Mouse (Mus musculus) common myeloid progenitor, adult 5-6 weeks (primary cell): ENCODE measurements around the gene Plcb1. TPM values are rescaled to one million over a fixed set of nuclear protein-coding genes. Genes with fewer than 3 reads are reported as not detected.

ENCODE experiments used
- ATAC-seq: replicated peaks from 2 replicates; pipeline ENCODE4 v1.8.0; 2016; ENCODE audit warnings: low read depth, mild to moderate bottlenecking, moderate TSS enrichment, inconsistent platforms; ENCODE audit not compliant: poor library complexity, severe bottlenecking
- total RNA-seq: library from RNA; stranded (forward); fragments of 200-1000, 187-1606 nt; gene quantifications from 2 replicates; pipeline ENCODE4 v1.2.3, GENCODE M21; 2017

The Plcb1 gene
- total RNA-seq, 1 experiment from 2014 or later = 3.8 TPM

DNA sequence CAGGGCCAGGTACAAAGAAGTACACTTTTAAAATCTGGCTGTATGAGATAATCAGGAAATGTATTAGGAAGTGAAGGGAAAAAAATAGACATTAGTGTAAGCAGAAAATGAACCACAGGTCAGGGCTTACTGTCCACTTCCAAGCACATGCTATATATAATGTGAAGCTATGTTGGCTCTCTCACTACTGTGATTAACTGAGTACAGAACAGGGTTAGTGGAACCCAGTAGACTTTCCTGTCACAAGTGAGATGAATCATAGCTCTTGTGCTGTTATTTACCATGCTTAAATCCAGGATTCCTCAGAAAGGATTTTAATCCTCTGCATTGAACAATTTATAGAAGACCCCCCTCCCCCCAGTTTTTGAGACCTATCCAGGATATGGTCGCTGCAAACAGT is 668.6 kb downstream of the Plcb1 start:
- no peak for ATAC-seq

DNA sequence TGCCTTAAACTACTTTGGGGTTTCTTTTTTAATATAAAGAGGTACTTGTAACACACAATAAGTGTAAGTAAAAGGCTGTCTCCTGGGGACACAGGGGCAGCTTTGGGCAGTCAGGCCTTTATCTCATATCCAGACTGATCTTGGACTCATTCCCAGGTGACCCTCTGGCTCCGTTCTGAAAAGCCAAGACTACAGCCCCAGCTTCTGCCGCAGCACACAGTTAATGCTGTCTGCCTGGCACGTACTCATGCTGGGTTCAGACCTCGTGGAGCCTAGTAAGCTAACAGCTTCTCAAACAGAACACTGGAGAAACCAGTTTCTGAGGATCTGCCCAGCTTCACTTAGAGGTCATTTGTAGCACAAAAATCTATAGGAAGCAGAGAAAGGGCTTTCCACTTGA is 682.0 kb downstream of the Plcb1 start:
- no peak for ATAC-seq

DNA sequence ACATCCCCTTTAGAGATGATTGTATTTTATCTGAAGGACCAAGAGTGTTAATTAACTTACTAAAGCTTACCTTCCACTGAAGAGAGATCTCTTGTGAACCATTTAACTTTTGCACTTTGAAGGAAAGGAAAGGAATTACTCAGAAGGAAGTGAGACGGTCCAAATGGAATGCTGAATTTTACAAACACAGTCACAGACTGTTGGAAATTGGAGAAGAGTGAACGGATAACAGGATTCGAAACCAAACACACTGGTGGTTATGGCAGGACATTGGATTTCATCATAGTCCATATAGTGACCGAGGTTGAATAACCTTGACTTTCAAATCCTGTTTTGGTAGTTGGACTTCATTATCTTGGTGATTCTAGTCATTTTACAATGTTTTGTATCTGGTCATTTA is 688.2 kb downstream of the Plcb1 start:
- ATAC-seq = peak; percentile 73

DNA sequence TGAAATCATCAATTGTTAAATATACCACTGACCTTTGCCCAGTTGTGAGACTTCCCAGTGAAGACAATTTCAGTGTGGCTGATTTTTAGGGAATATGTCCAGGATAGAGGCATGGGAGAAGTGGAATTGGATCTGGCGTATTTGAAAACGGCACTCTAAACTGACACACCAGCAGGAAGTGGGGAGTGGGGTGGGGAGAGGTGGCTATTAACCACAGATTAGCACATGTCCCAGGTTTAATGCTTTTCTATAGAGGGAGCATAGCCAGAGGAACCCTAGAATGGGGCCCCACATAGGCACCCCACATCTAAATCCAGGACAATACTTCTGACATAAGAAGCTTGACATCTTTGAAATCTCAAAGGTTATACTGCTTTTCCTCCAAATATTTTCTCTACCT is 699.4 kb downstream of the Plcb1 start:
- ATAC-seq = peak; percentile 56; the same call in 1 of the 2 replicates

DNA sequence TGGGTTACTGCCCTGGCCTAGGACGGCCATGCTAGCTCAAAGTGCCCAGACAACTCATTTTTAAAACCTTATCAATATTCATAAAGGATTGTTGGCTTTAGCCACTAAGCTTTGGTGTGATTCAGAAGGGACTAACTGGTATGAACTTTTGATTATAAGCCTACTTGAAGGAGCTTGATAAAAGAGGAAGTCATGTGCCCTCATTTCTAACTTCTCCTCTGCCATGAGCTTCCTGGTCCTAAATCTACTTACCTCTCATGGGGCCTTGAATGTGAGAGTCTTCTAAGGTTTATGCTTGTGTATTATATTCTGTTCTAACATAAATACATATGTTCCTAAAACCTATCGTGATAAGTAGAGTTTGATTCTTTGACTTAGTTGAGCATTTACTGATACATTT is 702.4 kb downstream of the Plcb1 start:
- 0 out of 2 replicates have a peak, but pooled peaks have one; percentile 56 for ATAC-seq

DNA sequence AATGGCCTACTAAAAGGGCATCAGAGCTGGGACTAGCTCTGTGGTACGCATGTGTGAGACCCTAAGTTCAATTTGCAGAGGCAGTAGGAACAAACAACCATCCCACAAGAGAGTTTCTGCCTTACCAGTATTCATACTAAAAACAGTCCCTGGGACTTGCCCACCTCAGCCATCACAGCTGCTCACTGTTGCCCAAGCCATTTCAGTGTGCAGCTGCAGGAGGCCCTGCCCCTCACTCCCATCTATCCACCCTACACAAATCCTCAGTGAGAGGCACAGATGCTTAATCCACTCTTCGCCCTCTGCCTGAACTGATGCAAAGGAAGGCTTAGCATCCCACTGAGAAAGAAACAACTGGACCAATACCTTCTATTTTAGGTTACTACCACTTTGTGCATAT is 703.3 kb downstream of the Plcb1 start:
- ATAC-seq = no peak

DNA sequence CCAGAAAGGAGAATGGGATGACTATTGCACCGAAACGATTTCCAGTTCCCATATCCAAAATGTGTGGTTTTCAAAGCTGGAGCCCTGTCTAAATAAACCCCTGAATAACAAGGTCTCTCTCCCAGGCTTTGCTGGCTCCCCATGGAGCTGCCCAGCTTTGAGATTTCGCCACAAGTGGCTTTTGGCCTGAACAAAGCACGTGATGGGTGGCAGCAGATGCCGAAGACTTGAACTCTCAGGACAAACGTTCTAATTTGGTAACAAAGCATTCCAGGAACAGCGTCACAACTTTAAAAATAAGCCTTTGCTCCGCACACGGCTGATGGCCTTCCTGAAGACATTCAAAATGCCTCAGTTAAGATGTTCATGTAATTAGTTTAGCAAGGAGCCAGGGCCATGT is 706.9 kb downstream of the Plcb1 start:
- ATAC-seq = no peak

DNA sequence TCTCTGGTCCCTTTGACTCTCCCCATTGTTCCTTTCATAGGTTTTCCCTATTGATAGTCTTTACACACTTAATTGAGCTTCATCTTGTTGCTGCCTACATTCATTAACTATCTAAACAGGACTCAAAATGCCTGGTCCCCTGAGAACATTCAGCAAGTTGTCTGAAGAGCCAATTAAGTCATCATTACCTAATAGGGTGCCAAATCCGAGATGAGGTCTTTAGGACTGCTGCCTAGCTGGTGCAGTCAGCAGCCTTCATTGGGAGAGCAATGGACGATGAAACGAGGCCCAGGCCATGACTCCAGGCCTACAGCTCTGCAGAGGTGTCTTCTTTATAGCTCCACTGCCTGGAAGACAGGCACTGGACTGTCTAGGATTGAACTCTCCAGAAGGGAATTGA is 710.7 kb downstream of the Plcb1 start:
- ATAC-seq = no peak

DNA sequence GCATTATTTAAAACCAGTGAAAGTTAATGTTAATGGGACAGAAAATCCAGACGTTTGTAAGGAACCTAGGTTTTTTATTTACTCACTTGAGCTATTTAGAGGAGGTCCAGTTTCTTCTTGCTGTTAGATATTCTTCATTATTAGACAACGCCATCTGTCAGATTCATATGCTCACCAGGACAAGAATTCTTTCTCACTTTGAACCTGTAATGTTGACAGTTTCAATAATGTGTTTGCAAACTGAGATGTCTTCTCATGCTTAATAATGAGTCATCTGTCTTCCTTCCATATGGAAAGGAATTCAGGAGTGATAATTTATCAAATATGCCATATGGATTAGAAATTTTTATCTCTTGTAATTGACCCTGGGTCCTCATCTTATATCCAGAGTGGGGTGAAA is 711.4 kb downstream of the Plcb1 start:
- ATAC-seq = no peak

DNA sequence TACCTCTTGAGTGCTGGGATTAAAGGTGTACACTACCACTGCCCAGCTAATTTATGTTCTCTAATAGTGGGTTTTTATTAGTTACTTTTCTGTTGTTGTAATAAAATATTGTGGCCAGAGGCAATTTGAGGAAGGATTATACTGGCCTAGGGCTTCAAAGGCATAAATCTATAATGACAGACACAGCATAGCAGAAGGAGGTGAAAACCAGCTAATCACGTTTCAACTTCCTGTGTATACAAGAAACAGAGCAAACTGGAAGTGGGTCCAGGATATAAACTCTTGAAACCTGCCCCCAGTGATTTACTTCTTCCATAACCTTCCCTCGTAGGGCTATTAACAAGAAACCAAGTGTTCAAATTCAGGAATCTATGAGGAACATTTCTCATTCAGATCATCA is 715.0 kb downstream of the Plcb1 start:
- ATAC-seq = no peak

DNA sequence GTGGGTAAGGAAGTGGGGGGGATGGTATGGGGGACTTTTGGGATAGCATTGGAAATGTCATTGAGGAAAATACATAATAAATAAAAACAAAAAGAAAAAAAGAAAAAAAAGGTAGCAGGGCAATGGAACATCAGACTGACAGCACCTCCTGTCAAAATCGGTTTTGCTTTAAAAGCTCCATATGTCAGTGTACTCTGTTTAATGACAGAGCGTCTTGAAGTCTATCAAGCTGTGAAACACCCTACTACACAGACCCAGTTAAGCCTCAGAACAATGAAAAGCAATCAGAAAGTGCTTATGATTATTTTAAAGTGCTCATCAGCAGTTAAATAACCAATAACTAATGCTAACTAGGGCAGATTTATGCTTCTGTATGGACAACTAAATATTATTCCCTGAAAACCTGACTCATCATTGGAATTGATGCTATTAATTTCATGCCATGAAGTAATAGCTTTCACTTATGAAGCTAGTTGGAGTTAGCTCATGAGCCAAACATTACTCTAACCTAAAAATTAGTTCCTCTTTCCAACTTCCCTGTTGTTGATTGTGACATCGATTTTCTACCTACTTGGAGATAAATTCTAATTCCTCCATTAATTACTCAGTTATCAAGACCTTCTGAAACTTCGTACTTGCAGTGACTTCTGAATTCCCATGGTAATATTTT is 717.6 kb downstream of the Plcb1 start:
- peak; percentile 82 for ATAC-seq

DNA sequence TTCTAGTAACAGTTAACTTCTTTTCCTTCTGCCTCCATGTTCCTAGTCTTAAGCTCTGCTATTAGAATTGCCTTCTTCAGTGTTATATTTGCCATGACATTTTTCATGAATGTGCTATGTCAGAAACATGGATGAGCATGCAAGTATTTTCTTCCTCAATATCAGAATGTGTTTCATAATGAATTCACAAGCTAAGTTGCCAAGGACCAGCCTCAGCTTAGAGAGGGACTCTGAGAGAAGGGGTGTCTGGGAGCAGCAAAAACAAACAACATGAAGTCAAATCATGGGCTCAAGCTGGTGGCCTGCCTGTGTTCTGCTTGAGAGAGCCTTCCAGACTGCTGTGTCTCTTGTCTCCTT is 718.1 kb downstream of the Plcb1 start:
- ATAC-seq = peak; percentile 15; the same call in 1 of the 2 replicates

DNA sequence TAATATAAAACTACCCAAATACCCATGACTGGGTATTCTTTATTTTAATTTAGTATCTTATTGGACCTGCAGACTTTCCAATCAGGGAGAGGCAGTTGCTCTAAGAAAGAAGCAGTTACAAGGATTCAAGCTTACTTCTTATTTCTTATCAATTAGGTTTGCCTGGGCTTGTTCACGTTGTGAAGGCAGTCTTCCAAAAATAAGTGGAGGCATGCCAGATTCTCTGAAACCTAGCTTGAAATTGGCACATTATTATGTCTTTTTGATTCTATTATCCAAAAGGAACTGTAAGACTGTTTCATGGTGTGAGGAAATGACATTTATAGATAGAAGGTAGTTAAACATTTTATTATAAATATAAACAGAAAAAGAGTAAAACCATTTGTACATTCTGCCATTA is 721.2 kb downstream of the Plcb1 start:
- no peak for ATAC-seq

DNA sequence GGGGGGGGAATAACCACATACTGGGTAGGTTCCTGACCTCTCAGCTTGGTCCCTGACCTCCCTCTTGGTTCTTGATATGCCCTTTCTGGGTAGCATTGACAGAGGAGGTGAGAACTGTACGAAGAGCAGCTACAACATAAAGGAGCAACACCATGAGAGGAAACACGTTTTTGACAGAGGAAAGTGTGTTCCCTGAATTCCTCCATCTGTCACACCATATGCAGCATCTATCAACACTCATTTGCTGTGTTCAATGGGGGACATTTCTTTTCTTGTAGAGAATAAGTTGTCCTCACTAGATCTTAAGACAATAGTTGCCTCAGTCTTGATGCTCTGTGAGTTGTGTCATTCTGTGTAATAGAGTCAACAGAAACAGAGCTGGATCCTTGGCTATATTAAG is 733.1 kb downstream of the Plcb1 start:
- ATAC-seq = no peak

Other genes with a start within 250 kb of the Plcb1 start
- not detected in 2 replicates for gene Hao1, start 231.7 kb upstream of the Plcb1 start, total RNA-seq
- 53.4 and 57.9 TPM in 2 replicates for gene Tmx4, start 141.9 kb upstream of the Plcb1 start, total RNA-seq